Comparison of ENCODE assay signal across 22 mouse cellular contexts in genomic region chr4:109098861-109099260, GRCm38 (mm10).
"Had no signal": no experiment of that assay in that cellular context is flagged by ENCODE, and none has a peak within 500 bp of the region (broad histone marks: within the 10 kb centered on the region; RNA-seq: fewer than 3 reads in every experiment).

No protein-coding gene starts in this region.

- DNase-seq: kidney, adult 8-10 months; kidney, postnatal 10 days; kidney, postnatal 36 days; layer of hippocampus, postnatal 36 days; lung, adult 18-20 months; lung, postnatal 10 days; lung, postnatal 36 days; retina, postnatal 1 day; right cerebral cortex, postnatal 25 days; spleen, adult 18-20 months; thymus, postnatal 36 days had no signal

- H3K4me2 ChIP-seq: kidney, embryonic 15.5 days; lung, embryonic 15.5 days; midbrain, embryonic 13.5 days; neural tube, embryonic 13.5 days; stomach, embryonic 15.5 days had no signal

- H3K9me3 ChIP-seq: kidney, embryonic 15.5 days; lung, embryonic 15.5 days; megakaryocyte, embryonic 14.5 days; midbrain, embryonic 10.5 days; midbrain, embryonic 13.5 days; neural tube, embryonic 13.5 days; stomach, embryonic 15.5 days had no signal

- ATAC-seq: intestine, postnatal 0 days; midbrain, embryonic 13.5 days; midbrain, embryonic 16.5 days had no signal

- H3K4me3 ChIP-seq: kidney, embryonic 15.5 days; left cerebral cortex, adult 2 months; lung, embryonic 15.5 days; megakaryocyte, embryonic 14.5 days; midbrain, embryonic 10.5 days; midbrain, embryonic 13.5 days; myocyte; neural tube, embryonic 13.5 days; stomach, embryonic 15.5 days had no signal

- H3K4me1 ChIP-seq: midbrain, embryonic 10.5 days; midbrain, embryonic 13.5 days; stomach, embryonic 15.5 days had no signal

- H3K27ac ChIP-seq: kidney, embryonic 15.5 days; left cerebral cortex, adult 2 months; lung, embryonic 15.5 days; midbrain, embryonic 10.5 days; midbrain, embryonic 13.5 days; neural tube, embryonic 13.5 days; stomach, embryonic 15.5 days had no signal

- H3K27me3 ChIP-seq: kidney, embryonic 15.5 days; lung, embryonic 15.5 days; megakaryocyte, embryonic 14.5 days; midbrain, embryonic 13.5 days; neural tube, embryonic 13.5 days; stomach, embryonic 15.5 days had no signal

- H3K9ac ChIP-seq: kidney, embryonic 15.5 days; lung, embryonic 15.5 days; midbrain, embryonic 13.5 days; neural tube, embryonic 13.5 days; stomach, embryonic 15.5 days had no signal
